Mouse (Mus musculus) ES-Bruce4 (cell line): ENCODE measurements around the gene Dnaaf2.

ENCODE experiments used
- EP300 ChIP-seq: IDR thresholded peaks from 2 replicates; pipeline ENCODE4 v1.6.1; 2011; ENCODE audit warnings: low read depth, low read length; ENCODE audit not compliant: insufficient read depth
- POLR2A ChIP-seq: IDR thresholded peaks from one replicate; pipeline ENCODE4 v1.8.1; 2011; ENCODE audit warnings: low read length; ENCODE audit not compliant: insufficient read depth

DNA sequence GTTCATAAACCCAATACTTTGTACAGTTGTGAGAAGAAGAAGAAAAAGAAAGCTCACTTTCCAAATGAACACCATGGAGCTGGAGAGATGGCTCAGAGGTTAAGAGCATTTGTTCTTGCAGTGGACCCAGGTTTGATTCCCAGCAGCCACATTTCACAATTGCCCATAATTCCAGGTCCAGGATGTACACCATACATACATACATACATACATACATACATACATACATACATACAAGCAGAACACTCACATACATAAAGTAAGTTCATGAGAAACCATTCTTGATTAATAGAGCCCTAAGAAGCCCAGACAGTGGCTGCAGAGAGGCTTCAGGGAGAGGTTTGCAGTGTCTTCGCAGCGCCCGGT, 43.2 kb upstream of the Dnaaf2 start:
- no peak for TF ChIP-seq EP300
- TF ChIP-seq POLR2A: no peak
